Mouse (Mus musculus): ENCODE measurements around the gene Spaca3. TPM values are rescaled to one million over a fixed set of nuclear protein-coding genes. Genes with fewer than 3 reads are reported as not detected.

Spaca3 gene
- polyA plus RNA-seq, 1 experiment from 2014 or later: not detected

- no peak overlapping the region for H3K9ac ChIP-seq (ENCODE audit: low read depth, low read length)
- ATAC-seq (ENCODE audit: low FRiP score, low TSS enrichment): no peak
- peaks cover 8% of the 10 kb centered on the region; the same call in 1 of the 2 replicates for H3K4me1 ChIP-seq (ENCODE audit: control insufficient read depth, insufficient read depth, low read length)
- 55% methylated on average over 14 of the region's 14 CpGs for WGBS
- H3K4me2 ChIP-seq (replicated peaks; ENCODE audit: low read depth, low read length): no peak overlapping the region
- H3K27ac ChIP-seq (ENCODE audit: low read depth, low read length): no peak overlapping the region
- peaks cover 44% of the 10 kb centered on the region for H3K36me3 ChIP-seq (ENCODE audit: control insufficient read depth, insufficient read depth, low read length)
- no peaks in the 10 kb centered on the region for H3K9me3 ChIP-seq (ENCODE audit: control insufficient read depth, low read length)
- no peaks in the 10 kb centered on the region for H3K27me3 ChIP-seq (ENCODE audit: control insufficient read depth, insufficient read depth, low read length)
- H3K4me3 ChIP-seq (ENCODE audit: low read length): no peak overlapping the region
These were observed 36.9 kb upstream of the Spaca3 start for GRCm38 (mm10) chr11:80821296-80821695.

- Histone ChIP-seq H3K4me1 (ENCODE audit: control insufficient read depth, insufficient read depth, low read length) (peaks cover 8% of the 10 kb centered on the region; the same call in 1 of the 2 replicates), H3K27ac (ENCODE audit: low read depth, low read length) (no peak overlapping the region), H3K4me3 (ENCODE audit: low read length) (no peak overlapping the region), H3K9me3 (ENCODE audit: control insufficient read depth, low read length) (no peaks in the 10 kb centered on the region), H3K27me3 (ENCODE audit: control insufficient read depth, insufficient read depth, low read length) (no peaks in the 10 kb centered on the region), H3K4me2 (replicated peaks; ENCODE audit: low read depth, low read length) (no peak overlapping the region), H3K36me3 (ENCODE audit: control insufficient read depth, insufficient read depth, low read length) (peaks cover 39% of the 10 kb centered on the region), H3K9ac (ENCODE audit: low read depth, low read length) (no peak overlapping the region)
- 77% methylated on average over 9 of the region's 9 CpGs for WGBS
- no peak for ATAC-seq (ENCODE audit: low FRiP score, low TSS enrichment)
These were observed 36.4 kb upstream of the Spaca3 start for GRCm38 (mm10) chr11:80821794-80822193.

GRCm38 (mm10) chr11:80835395-80835794 lies 22.8 kb upstream of the Spaca3 start:
- H3K36me3 ChIP-seq (ENCODE audit: control insufficient read depth, insufficient read depth, low read length): no peaks in the 10 kb centered on the region
- H3K27me3 ChIP-seq (ENCODE audit: control insufficient read depth, insufficient read depth, low read length): no peaks in the 10 kb centered on the region
- no peaks in the 10 kb centered on the region for H3K9me3 ChIP-seq (ENCODE audit: control insufficient read depth, low read length)
- WGBS: 82% methylated on average over 2 of the region's 2 CpGs
- no peaks in the 10 kb centered on the region for H3K4me1 ChIP-seq (ENCODE audit: control insufficient read depth, insufficient read depth, low read length)
- no peak overlapping the region for H3K27ac ChIP-seq (ENCODE audit: low read depth, low read length)
- no peak overlapping the region for H3K4me3 ChIP-seq (ENCODE audit: low read length)
- no peak overlapping the region for H3K4me2 ChIP-seq (replicated peaks; ENCODE audit: low read depth, low read length)
- no peak overlapping the region for H3K9ac ChIP-seq (ENCODE audit: low read depth, low read length)
- ATAC-seq (ENCODE audit: low FRiP score, low TSS enrichment): no peak

- Histone ChIP-seq H3K36me3 (ENCODE audit: control insufficient read depth, insufficient read depth, low read length) (no peaks in the 10 kb centered on the region), H3K27ac (ENCODE audit: low read depth, low read length) (no peak overlapping the region), H3K4me3 (ENCODE audit: low read length) (no peak overlapping the region), H3K9ac (ENCODE audit: low read depth, low read length) (no peak overlapping the region), H3K9me3 (ENCODE audit: control insufficient read depth, low read length) (no peaks in the 10 kb centered on the region), H3K27me3 (ENCODE audit: control insufficient read depth, insufficient read depth, low read length) (no peaks in the 10 kb centered on the region), H3K4me2 (replicated peaks; ENCODE audit: low read depth, low read length) (no peak overlapping the region), H3K4me1 (ENCODE audit: control insufficient read depth, insufficient read depth, low read length) (no peaks in the 10 kb centered on the region)
- no peak for ATAC-seq (ENCODE audit: low FRiP score, low TSS enrichment)
- 69% methylated on average over 4 of the region's 4 CpGs for WGBS
These were observed 22.3 kb upstream of the Spaca3 start for GRCm38 (mm10) chr11:80835841-80836240.

GRCm38 (mm10) chr11:80838724-80839123 lies 19.4 kb upstream of the Spaca3 start:
- 71% methylated on average over 1 of the region's 1 CpGs for WGBS
- Histone ChIP-seq H3K4me3 (ENCODE audit: low read length) (no peak overlapping the region), H3K27me3 (ENCODE audit: control insufficient read depth, insufficient read depth, low read length) (no peaks in the 10 kb centered on the region)

GRCm38 (mm10) chr11:80843435-80843834 lies 14.7 kb upstream of the Spaca3 start:
- no peaks in the 10 kb centered on the region for H3K27me3 ChIP-seq (ENCODE audit: control insufficient read depth, insufficient read depth, low read length)
- H3K4me2 ChIP-seq (replicated peaks; ENCODE audit: low read depth, low read length): no peak overlapping the region
- H3K36me3 ChIP-seq (ENCODE audit: control insufficient read depth, insufficient read depth, low read length): no peaks in the 10 kb centered on the region
- ATAC-seq (ENCODE audit: low FRiP score, low TSS enrichment): no peak
- H3K9me3 ChIP-seq (ENCODE audit: control insufficient read depth, low read length): no peaks in the 10 kb centered on the region
- no peak overlapping the region for H3K9ac ChIP-seq (ENCODE audit: low read depth, low read length)
- no peak overlapping the region for H3K4me3 ChIP-seq (ENCODE audit: low read length)
- no peak overlapping the region for H3K27ac ChIP-seq (ENCODE audit: low read depth, low read length)
- no peaks in the 10 kb centered on the region for H3K4me1 ChIP-seq (ENCODE audit: control insufficient read depth, insufficient read depth, low read length)
- 87% methylated on average over 2 of the region's 2 CpGs for WGBS

More at GRCm38 (mm10) chr11:80838724-80839123, 19.4 kb upstream of the Spaca3 start:
- Histone ChIP-seq H3K4me2 (replicated peaks; ENCODE audit: low read depth, low read length) (no peak overlapping the region), H3K36me3 (ENCODE audit: control insufficient read depth, insufficient read depth, low read length) (no peaks in the 10 kb centered on the region), H3K27ac (ENCODE audit: low read depth, low read length) (no peak overlapping the region), H3K4me1 (ENCODE audit: control insufficient read depth, insufficient read depth, low read length) (no peaks in the 10 kb centered on the region), H3K9me3 (ENCODE audit: control insufficient read depth, low read length) (no peaks in the 10 kb centered on the region), H3K9ac (ENCODE audit: low read depth, low read length) (no peak overlapping the region)
- ATAC-seq (ENCODE audit: low FRiP score, low TSS enrichment): no peak

GRCm38 (mm10) chr11:80845486-80845885 lies 12.7 kb upstream of the Spaca3 start:
- Histone ChIP-seq H3K27ac (ENCODE audit: low read depth, low read length) (no peak overlapping the region), H3K9ac (ENCODE audit: low read depth, low read length) (no peak overlapping the region), H3K36me3 (ENCODE audit: control insufficient read depth, insufficient read depth, low read length) (no peaks in the 10 kb centered on the region), H3K4me1 (ENCODE audit: control insufficient read depth, insufficient read depth, low read length) (no peaks in the 10 kb centered on the region), H3K27me3 (ENCODE audit: control insufficient read depth, insufficient read depth, low read length) (no peaks in the 10 kb centered on the region), H3K9me3 (ENCODE audit: control insufficient read depth, low read length) (no peaks in the 10 kb centered on the region), H3K4me3 (ENCODE audit: low read length) (no peak overlapping the region), H3K4me2 (replicated peaks; ENCODE audit: low read depth, low read length) (no peak overlapping the region)
- WGBS: 43% methylated on average over 7 of the region's 7 CpGs
- no peak for ATAC-seq (ENCODE audit: low FRiP score, low TSS enrichment)

- ATAC-seq (ENCODE audit: low FRiP score, low TSS enrichment): no peak
- H3K36me3 ChIP-seq (ENCODE audit: control insufficient read depth, insufficient read depth, low read length): no peaks in the 10 kb centered on the region
- no peaks in the 10 kb centered on the region for H3K4me1 ChIP-seq (ENCODE audit: control insufficient read depth, insufficient read depth, low read length)
- H3K27ac ChIP-seq (ENCODE audit: low read depth, low read length): no peak overlapping the region
- no peak overlapping the region for H3K9ac ChIP-seq (ENCODE audit: low read depth, low read length)
- H3K4me3 ChIP-seq (ENCODE audit: low read length): no peak overlapping the region
- no peaks in the 10 kb centered on the region for H3K9me3 ChIP-seq (ENCODE audit: control insufficient read depth, low read length)
- WGBS: 20% methylated on average over 3 of the region's 3 CpGs
- H3K4me2 ChIP-seq (replicated peaks; ENCODE audit: low read depth, low read length): no peak overlapping the region
- no peaks in the 10 kb centered on the region for H3K27me3 ChIP-seq (ENCODE audit: control insufficient read depth, insufficient read depth, low read length)
These were observed 12.1 kb upstream of the Spaca3 start for GRCm38 (mm10) chr11:80846115-80846514.

GRCm38 (mm10) chr11:80848131-80848530 lies 10.0 kb upstream of the Spaca3 start:
- no peaks in the 10 kb centered on the region for H3K27me3 ChIP-seq (ENCODE audit: control insufficient read depth, insufficient read depth, low read length)

More at GRCm38 (mm10) chr11:80848131-80848530, 10.0 kb upstream of the Spaca3 start:
- Histone ChIP-seq H3K4me1 (ENCODE audit: control insufficient read depth, insufficient read depth, low read length) (no peaks in the 10 kb centered on the region), H3K36me3 (ENCODE audit: control insufficient read depth, insufficient read depth, low read length) (no peaks in the 10 kb centered on the region), H3K4me2 (replicated peaks; ENCODE audit: low read depth, low read length) (no peak overlapping the region), H3K4me3 (ENCODE audit: low read length) (no peak overlapping the region), H3K9ac (ENCODE audit: low read depth, low read length) (no peak overlapping the region), H3K9me3 (ENCODE audit: control insufficient read depth, low read length) (no peaks in the 10 kb centered on the region), H3K27ac (ENCODE audit: low read depth, low read length) (no peak overlapping the region)
- ATAC-seq (ENCODE audit: low FRiP score, low TSS enrichment): no peak
- 58% methylated on average over 5 of the region's 5 CpGs for WGBS

Measured in kidney, embryonic 14.5 days (tissue).